Mouse (Mus musculus) E14TG2a.4 (cell line): ENCODE measurements around the gene Apobec3.

Source experiments
- CTCF ChIP-seq: conservative IDR thresholded peaks from 2 replicates; pipeline ENCODE4 v1.5.1; 2014; ENCODE audit warnings: low read length
- NANOG ChIP-seq: IDR thresholded peaks from 2 replicates; pipeline ENCODE4 v1.6.1; 2014; ENCODE audit warnings: borderline replicate concordance, low read length, mixed read lengths
- POU5F1 ChIP-seq: IDR thresholded peaks from 2 replicates; pipeline ENCODE4 v1.6.1; 2014; ENCODE audit warnings: low read length, borderline replicate concordance

GRCm38 (mm10) chr15:79882623-79883267 lies 8.7 kb upstream of the Apobec3 start:
- TF ChIP-seq CTCF (no peak), POU5F1 (no peak), NANOG (no peak)
